ENCODE assay signal across 9 mouse cellular contexts in the genomic region with DNA sequence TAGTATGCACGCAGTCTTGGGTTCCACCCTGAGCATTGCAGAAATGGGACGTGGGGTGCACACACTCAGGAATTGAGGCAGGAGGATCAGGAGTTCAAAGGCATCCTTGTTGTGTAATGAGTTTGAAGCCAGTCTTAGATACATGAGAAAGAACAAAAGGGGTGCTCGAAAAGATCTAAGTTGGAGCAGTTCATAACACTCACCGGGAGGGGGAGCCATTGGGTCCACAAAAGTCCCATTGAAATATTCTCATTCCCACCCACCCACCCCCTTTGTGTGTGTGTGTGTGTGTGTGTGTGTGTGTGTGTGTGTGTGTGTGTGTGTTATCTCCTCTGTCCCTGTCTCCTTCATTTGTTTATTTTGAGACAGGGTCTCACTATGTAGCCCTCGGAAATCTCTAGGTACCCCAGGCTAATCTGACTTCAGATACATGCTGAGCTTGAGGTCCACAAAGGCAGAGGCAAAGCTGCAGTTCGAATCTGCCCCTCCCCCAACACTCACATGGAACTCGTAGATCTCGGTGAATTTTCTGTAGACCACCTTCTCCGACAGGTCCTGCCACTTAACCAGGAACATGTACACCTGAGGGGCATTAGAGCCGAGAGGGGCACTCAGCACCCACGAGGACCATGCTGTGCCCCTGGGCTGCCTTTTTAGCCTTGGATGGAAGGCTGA. TPM values are rescaled to one million over a fixed set of nuclear protein-coding genes. Genes with fewer than 3 reads are reported as not detected.
A peak's percentile ranks its signal among the peaks of the same experiment; 100 is the strongest.
DNase-seq lines count a peak whose midpoint lies in the region; ATAC-seq and TF ChIP-seq lines count a peak whose summit lies in the region.
"Had no signal": no experiment of that assay in that cellular context is flagged by ENCODE, and none has a peak within 500 bp of the region (broad histone marks: within the 10 kb centered on the region; RNA-seq: fewer than 3 reads in every experiment).

No protein-coding gene starts in this region.

- no peak for DNase-seq in kidney, adult 9 months
- DNase-seq in MEL (ENCODE audit: low read depth, low spot score): peak; percentile 71
- DNase-seq in embryonic facial prominence, embryonic 10.5 days (ENCODE audit: low spot score): peak; percentile 67
- DNase-seq in ovary, adult 18-20 months (ENCODE audit: low spot score): no peak
- no peak for DNase-seq in urinary bladder, postnatal 36 days (ENCODE audit: low spot score in 2 of 2)
- no peak for DNase-seq in urinary bladder, adult 18-20 months (ENCODE audit: low spot score in 2 of 2)

- peaks cover 1% of the 10 kb centered on the region for H3K27me3 ChIP-seq in kidney, embryonic 15.5 days
- no peaks in the 10 kb centered on the region for H3K27me3 ChIP-seq in MEL (ENCODE audit: control insufficient read depth in 1 of 2, insufficient read depth in 2 of 2, low read length in 2 of 2)
- peaks cover 8% of the 10 kb centered on the region for H3K27me3 ChIP-seq in embryonic facial prominence, embryonic 10.5 days (replicated peaks; ENCODE audit: low read depth, poor library complexity, severe bottlenecking)
- no peaks in the 10 kb centered on the region for H3K27me3 ChIP-seq in lung, embryonic 16.5 days (ENCODE audit: control insufficient read depth, insufficient read depth, low read depth, low read length)

- H3K9me3 ChIP-seq in kidney, embryonic 15.5 days (replicated peaks): no peaks in the 10 kb centered on the region
- H3K9me3 ChIP-seq in MEL (replicated peaks; ENCODE audit: insufficient read depth, low read length): no peaks in the 10 kb centered on the region
- no peaks in the 10 kb centered on the region for H3K9me3 ChIP-seq in embryonic facial prominence, embryonic 10.5 days
- no peaks in the 10 kb centered on the region for H3K9me3 ChIP-seq in lung, embryonic 16.5 days (ENCODE audit: control insufficient read depth, low read length)
- H3K9me3 ChIP-seq: midbrain, embryonic 12.5 days had no signal

- H3K4me2 ChIP-seq in kidney, embryonic 15.5 days: no peak overlapping the region
- H3K4me2 ChIP-seq in lung, embryonic 16.5 days (ENCODE audit: low read depth, low read length): peak overlapping the region; percentile 31; the same call in 1 of the 2 replicates
- H3K4me2 ChIP-seq: midbrain, embryonic 12.5 days had no signal

- H3K79me2 ChIP-seq in MEL (ENCODE audit: control insufficient read depth, insufficient read depth, low read length, poor library complexity): no peaks in the 10 kb centered on the region; the same call in 1 of the 2 replicates

- ATAC-seq in kidney, embryonic 15.5 days (replicated peaks; ENCODE audit: low FRiP score): no peak
- no peak for ATAC-seq in lung, embryonic 16.5 days (ENCODE audit: low read depth)

- no peaks in the 10 kb centered on the region for H3K36me3 ChIP-seq in kidney, embryonic 15.5 days
- peaks cover 0 to 2% of the 10 kb centered on the region in 2 experiments; a peak in 1 of 4 replicates for H3K36me3 ChIP-seq in MEL (ENCODE audit: control insufficient read depth in 1 of 2, insufficient read depth in 2 of 2, low read length in 2 of 2)
- no peaks in the 10 kb centered on the region for H3K36me3 ChIP-seq in embryonic facial prominence, embryonic 10.5 days (replicated peaks)
- no peaks in the 10 kb centered on the region for H3K36me3 ChIP-seq in lung, embryonic 16.5 days (ENCODE audit: control insufficient read depth, insufficient read depth, low read length)
- H3K36me3 ChIP-seq: midbrain, embryonic 12.5 days had no signal

- H3K27ac ChIP-seq in kidney, embryonic 15.5 days: peak overlapping the region; percentile 45; the same call in 1 of the 2 replicates
- no peak overlapping the region for H3K27ac ChIP-seq in MEL (ENCODE audit: control insufficient read depth, low read depth, low read length)
- H3K27ac ChIP-seq in embryonic facial prominence, embryonic 10.5 days (replicated peaks): peak overlapping the region; percentile 67
- peak overlapping the region; percentile 71 for H3K27ac ChIP-seq in lung, embryonic 16.5 days (ENCODE audit: low read length)

- WGBS in kidney, embryonic 15.5 days: 44% methylated on average over 11 of the region's 11 CpGs
- WGBS in embryonic facial prominence, embryonic 10.5 days: 42% methylated on average over 11 of the region's 11 CpGs
- WGBS in lung, embryonic 16.5 days: 26% methylated on average over 11 of the region's 11 CpGs

- peaks cover 35% of the 10 kb centered on the region for H3K4me1 ChIP-seq in kidney, embryonic 15.5 days
- peaks cover 2 to 19% of the 10 kb centered on the region in 2 experiments; a peak in 2 of 4 replicates for H3K4me1 ChIP-seq in MEL (ENCODE audit: control insufficient read depth in 1 of 2, insufficient read depth in 2 of 2, low read length in 2 of 2)
- H3K4me1 ChIP-seq in embryonic facial prominence, embryonic 10.5 days: peaks cover 33% of the 10 kb centered on the region
- H3K4me1 ChIP-seq in lung, embryonic 16.5 days (replicated peaks; ENCODE audit: control insufficient read depth, insufficient read depth, low read length): peaks cover 40% of the 10 kb centered on the region

- TF ChIP-seq EP300 in MEL (IDR thresholded peaks at IDR 0.05; ENCODE audit: low read depth in 1 of 2, low read length in 2 of 2): no peak

- no peak for TF ChIP-seq POLR2A in MEL (IDR thresholded peaks at IDR 0.05; ENCODE audit: control insufficient read depth in 1 of 2, insufficient read depth in 1 of 2, low read depth in 1 of 2, low read length in 2 of 2, poor library complexity in 1 of 2)

- H3K4me3 ChIP-seq in kidney, embryonic 15.5 days (replicated peaks): no peak overlapping the region
- H3K4me3 ChIP-seq in MEL (ENCODE audit: control insufficient read depth in 1 of 2, insufficient read depth in 1 of 2, low read depth in 2 of 2, low read length in 2 of 2): no peak overlapping the region
- no peak overlapping the region for H3K4me3 ChIP-seq in embryonic facial prominence, embryonic 10.5 days
- H3K4me3 ChIP-seq in lung, embryonic 16.5 days (ENCODE audit: low read length): no peak overlapping the region
- H3K4me3 ChIP-seq: midbrain, embryonic 12.5 days had no signal

- peak; percentile 37 for TF ChIP-seq RAD21 in MEL (IDR thresholded peaks at IDR 0.05; ENCODE audit: low read depth, low read length)

- peak; percentile 42 to 61 (median 60) for TF ChIP-seq CTCF in MEL (IDR thresholded peaks at IDR 0.05 in 2 of 3, conservative IDR thresholded peaks at IDR 0.05 in 1 of 3; ENCODE audit: control insufficient read depth in 1 of 3, insufficient read depth in 1 of 3, low read depth in 2 of 3, low read length in 3 of 3, poor library complexity in 1 of 3, severe bottlenecking in 1 of 3)

- no peak overlapping the region for H3K9ac ChIP-seq in kidney, embryonic 15.5 days
- no peak overlapping the region for H3K9ac ChIP-seq in MEL (ENCODE audit: control insufficient read depth, low read depth, low read length, poor library complexity, severe bottlenecking)
- H3K9ac ChIP-seq in lung, embryonic 16.5 days (ENCODE audit: low read length): 0 out of 2 replicates have a peak overlapping the region, but pooled peaks have one; percentile 39

TF ChIP-seq in MEL, 35 proteins besides CTCF, POLR2A, EP300 and RAD21:
- TF ChIP-seq GATA1 (IDR thresholded peaks at IDR 0.05; ENCODE audit: low read depth, low read length): no peak
- TF ChIP-seq SMC3 (IDR thresholded peaks at IDR 0.05; ENCODE audit: low read depth, low read length): peak; percentile 62
- no peak for TF ChIP-seq KAT2A (conservative IDR thresholded peaks at IDR 0.05; ENCODE audit: low read depth, low read length)
- no peak for TF ChIP-seq CHD1 (IDR thresholded peaks at IDR 0.05; ENCODE audit: low read depth, low read length)
- TF ChIP-seq ZC3H11A (IDR thresholded peaks at IDR 0.05; ENCODE audit: low read depth, low read length): 0 out of 2 replicates have a peak, but pooled peaks have one; percentile 20
TF ChIP-seq in MEL: peak in this region for 2.

RNA-seq across cellular contexts. Expression of gene Ncf1, which starts 1.7 kb away (rescaled TPM):
- 3.6 and 3.7 TPM in 2 replicates for polyA plus RNA-seq in kidney, embryonic 15.5 days (2015; fragmentation: Nextera tagmentation; extraction: Ambion mirVana)
- 0.58 and 0.59 TPM in 2 replicates for total RNA-seq in MEL (2012; rRNA removed)
- polyA plus RNA-seq in MEL (2012; ENCODE audit: insufficient read depth in 1 of 2, insufficient read length in 2 of 2, low read depth in 1 of 2, low replicate concordance in 2 of 2, missing spikeins in 1 of 2): 1 to 10 TPM in 1 of 2 experiments, not detected in 1; 3.3 TPM
- 1.8 and 2.0 TPM in 2 replicates for polyA plus RNA-seq in embryonic facial prominence, embryonic 10.5 days (2016; fragmentation: Nextera tagmentation; extraction: Ambion mirVana)
- 9.0 and 10.4 TPM in 2 replicates for polyA plus RNA-seq in lung, embryonic 16.5 days (2015; fragmentation: Nextera tagmentation; extraction: Ambion mirVana)

RNA-seq across cellular contexts. Expression of gene Gtf2ird2, which starts 43.9 kb away (rescaled TPM):
- 9.1 and 9.6 TPM in 2 replicates for polyA plus RNA-seq in kidney, embryonic 15.5 days (2015; fragmentation: Nextera tagmentation; extraction: Ambion mirVana)
- total RNA-seq in MEL (2012; rRNA removed): 2.6 and 3.6 TPM in 2 replicates
- polyA plus RNA-seq in MEL (2012; ENCODE audit: insufficient read depth in 1 of 2, insufficient read length in 2 of 2, low read depth in 1 of 2, low replicate concordance in 2 of 2, missing spikeins in 1 of 2): 1 to 10 TPM in 1 of 2 experiments, not detected in 1; 4.6 TPM
- 8.1 and 8.5 TPM in 2 replicates for polyA plus RNA-seq in embryonic facial prominence, embryonic 10.5 days (2016; fragmentation: Nextera tagmentation; extraction: Ambion mirVana)
- polyA plus RNA-seq in lung, embryonic 16.5 days (2015; fragmentation: Nextera tagmentation; extraction: Ambion mirVana): 8.6 and 9.1 TPM in 2 replicates

RNA-seq across cellular contexts. Expression of gene Rcc1l, which starts 51.1 kb away (rescaled TPM):
- polyA plus RNA-seq in kidney, embryonic 15.5 days (2015; fragmentation: Nextera tagmentation; extraction: Ambion mirVana): 34.6 and 37.2 TPM in 2 replicates
- 54.1 and 59.1 TPM in 2 replicates for total RNA-seq in MEL (2012; rRNA removed)
- 10 to 100 TPM in 1 of 2 experiments, not detected in 1; 51.7 TPM for polyA plus RNA-seq in MEL (2012; ENCODE audit: insufficient read depth in 1 of 2, insufficient read length in 2 of 2, low read depth in 1 of 2, low replicate concordance in 2 of 2, missing spikeins in 1 of 2)
- polyA plus RNA-seq in embryonic facial prominence, embryonic 10.5 days (2016; fragmentation: Nextera tagmentation; extraction: Ambion mirVana): 41.9 and 42.1 TPM in 2 replicates
- polyA plus RNA-seq in lung, embryonic 16.5 days (2015; fragmentation: Nextera tagmentation; extraction: Ambion mirVana): 22.5 and 22.8 TPM in 2 replicates

Comparison
In these comparisons a context has a peak if more than half of its experiments do, and no peak if none do; other contexts are left out.
1. DNase-seq: peak in MEL (single experiment) and embryonic facial prominence, embryonic 10.5 days (single experiment); none in kidney, adult 9 months (single experiment), ovary, adult 18-20 months (single experiment), urinary bladder, postnatal 36 days (0 of 2) and urinary bladder, adult 18-20 months (0 of 2).